14 mouse cellular contexts compared by ENCODE assay signal in the genomic region with DNA sequence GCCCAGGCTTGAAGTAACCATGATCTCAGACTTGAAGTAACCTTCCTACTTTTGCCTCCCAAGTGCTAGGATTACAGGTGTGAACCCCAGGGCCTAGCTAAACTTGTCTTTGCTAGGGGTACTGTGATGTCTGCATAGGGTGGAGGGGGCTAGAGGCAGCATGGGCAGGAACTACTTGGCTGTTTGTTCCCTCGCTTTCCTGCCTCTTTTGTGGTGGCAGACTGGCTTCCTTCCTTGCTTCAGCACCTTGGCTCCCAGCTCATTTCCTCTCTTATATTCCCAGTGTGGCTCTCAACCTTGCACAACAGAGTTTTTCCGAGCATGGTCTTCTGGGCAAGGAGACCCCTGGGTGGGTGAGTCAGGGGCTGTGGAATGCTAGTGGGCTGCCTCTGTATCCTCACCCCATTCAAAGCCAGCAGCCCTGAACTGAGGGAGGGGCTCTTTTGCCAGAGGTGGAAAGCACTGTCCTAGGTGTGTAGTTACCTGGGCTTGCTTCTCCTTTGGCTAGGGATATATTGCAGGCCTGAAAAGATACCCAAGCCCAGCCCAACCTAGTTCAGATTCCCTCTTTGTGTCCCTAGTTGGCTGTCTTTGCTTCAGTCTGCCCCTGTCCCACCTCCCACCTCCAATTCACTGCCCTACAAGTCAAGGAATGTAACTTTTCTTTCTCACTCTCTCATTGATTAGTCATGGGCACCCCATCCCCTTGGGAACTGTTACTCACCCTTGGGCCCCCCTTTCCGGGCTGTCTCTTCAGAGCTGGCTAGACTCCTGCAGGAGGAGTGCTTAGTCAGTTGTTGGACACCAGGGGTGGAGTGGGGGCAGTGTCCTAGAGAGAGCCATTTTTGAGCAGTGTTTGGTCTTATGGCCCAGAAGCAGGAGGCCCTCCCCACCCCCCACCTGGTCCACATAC. TPM values are rescaled to one million over a fixed set of nuclear protein-coding genes. Genes with fewer than 3 reads are reported as not detected.
A peak's percentile ranks its signal among the peaks of the same experiment; 100 is the strongest.
DNase-seq lines count a peak whose midpoint lies in the region; ATAC-seq lines count a peak whose summit lies in the region.
"Had no signal": no experiment of that assay in that cellular context is flagged by ENCODE, and none has a peak within 500 bp of the region (broad histone marks: within the 10 kb centered on the region; RNA-seq: fewer than 3 reads in every experiment).

No protein-coding gene starts in this region.

- no peaks in the 10 kb centered on the region for H3K9me3 ChIP-seq in kidney, embryonic 15.5 days (replicated peaks)
- H3K9me3 ChIP-seq in embryonic facial prominence, embryonic 10.5 days, result no peaks in the 10 kb centered on the region
- no peaks in the 10 kb centered on the region for H3K9me3 ChIP-seq in limb, embryonic 12.5 days
- H3K9me3 ChIP-seq: liver, embryonic 15.5 days had no signal

- H3K4me2 ChIP-seq in kidney, embryonic 15.5 days, result no peak overlapping the region
- H3K4me2 ChIP-seq in limb, embryonic 12.5 days, result no peak overlapping the region
- H3K4me2 ChIP-seq: liver, embryonic 15.5 days had no signal

- ATAC-seq in kidney, embryonic 15.5 days (replicated peaks; ENCODE audit: low FRiP score), result 0 out of 2 replicates have a peak, but pooled peaks have one; percentile 27
- peak; percentile 39; the same call in 1 of the 2 replicates for ATAC-seq in limb, embryonic 12.5 days (ENCODE audit: insufficient number of reproducible peaks, insufficient read depth, low FRiP score, low TSS enrichment, low read depth)

- no peaks in the 10 kb centered on the region for H3K36me3 ChIP-seq in kidney, embryonic 15.5 days
- H3K36me3 ChIP-seq in embryonic facial prominence, embryonic 10.5 days (replicated peaks), result no peaks in the 10 kb centered on the region
- no peaks in the 10 kb centered on the region for H3K36me3 ChIP-seq in limb, embryonic 12.5 days
- H3K36me3 ChIP-seq: liver, embryonic 15.5 days had no signal

- no peak overlapping the region for H3K4me3 ChIP-seq in kidney, embryonic 15.5 days (replicated peaks)
- no peak overlapping the region for H3K4me3 ChIP-seq in embryonic facial prominence, embryonic 10.5 days
- H3K4me3 ChIP-seq in limb, embryonic 12.5 days (replicated peaks), result no peak overlapping the region
- H3K4me3 ChIP-seq: liver, embryonic 15.5 days had no signal

- 61% methylated on average over 3 of the region's 3 CpGs for WGBS in kidney, embryonic 15.5 days
- WGBS in embryonic facial prominence, embryonic 10.5 days, result 65% methylated on average over 3 of the region's 3 CpGs
- 69% methylated on average over 3 of the region's 3 CpGs for WGBS in limb, embryonic 12.5 days

- no peaks in the 10 kb centered on the region for H3K27me3 ChIP-seq in kidney, embryonic 15.5 days
- H3K27me3 ChIP-seq in embryonic facial prominence, embryonic 10.5 days (replicated peaks; ENCODE audit: low read depth, poor library complexity, severe bottlenecking), result no peaks in the 10 kb centered on the region
- no peaks in the 10 kb centered on the region for H3K27me3 ChIP-seq in limb, embryonic 12.5 days

- peak overlapping the region; percentile 28 for H3K27ac ChIP-seq in kidney, embryonic 15.5 days
- 0 out of 2 replicates have a peak overlapping the region, but pooled peaks have one; percentile 3 for H3K27ac ChIP-seq in embryonic facial prominence, embryonic 10.5 days (replicated peaks)
- peak overlapping the region; percentile 67; the same call in 1 of the 2 replicates for H3K27ac ChIP-seq in limb, embryonic 12.5 days
- H3K27ac ChIP-seq: liver, embryonic 15.5 days had no signal

- H3K9ac ChIP-seq in kidney, embryonic 15.5 days, result no peak overlapping the region
- no peak overlapping the region for H3K9ac ChIP-seq in limb, embryonic 12.5 days (replicated peaks)
- H3K9ac ChIP-seq: liver, embryonic 15.5 days had no signal

- DNase-seq in adrenal gland, postnatal 10 days, result peak; percentile 22
- no peak for DNase-seq in adrenal gland, postnatal 14 days
- no peak for DNase-seq in kidney, postnatal 14 days
- DNase-seq in embryonic facial prominence, embryonic 10.5 days (ENCODE audit: low spot score), result no peak
- no peak for DNase-seq in urinary bladder, postnatal 25 days (ENCODE audit: low spot score)
- DNase-seq in spleen, postnatal 10 days (ENCODE audit: low spot score in 2 of 2), result no peak
- DNase-seq: B cell, adult 2 months; right cerebral cortex, postnatal 14 days; thymus, adult 18-20 months had no signal

- H3K4me1 ChIP-seq in kidney, embryonic 15.5 days, result peaks cover 28% of the 10 kb centered on the region
- H3K4me1 ChIP-seq in embryonic facial prominence, embryonic 10.5 days, result peaks cover 26% of the 10 kb centered on the region
- H3K4me1 ChIP-seq in limb, embryonic 12.5 days (replicated peaks), result peaks cover 32% of the 10 kb centered on the region

RNA-seq across cellular contexts. Expression of gene Itga5, which starts 11.4 kb away (rescaled TPM):
- total RNA-seq in adrenal gland, postnatal 10 days (2021), result 10 to 100 TPM; 38.0 to 38.2 TPM
- total RNA-seq in adrenal gland, postnatal 14 days (2021), result 34.9 and 37.7 TPM in 2 replicates
- polyA plus RNA-seq in kidney, embryonic 15.5 days (2015; fragmentation: Nextera tagmentation; extraction: Ambion mirVana), result 32.8 and 41.3 TPM in 2 replicates
- polyA plus RNA-seq in embryonic facial prominence, embryonic 10.5 days (2016; fragmentation: Nextera tagmentation; extraction: Ambion mirVana), result 29.5 and 29.7 TPM in 2 replicates
- 45.1 and 50.5 TPM in 2 replicates for polyA plus RNA-seq in limb, embryonic 12.5 days (2016; fragmentation: Nextera tagmentation; extraction: Ambion mirVana)

RNA-seq across cellular contexts. Expression of gene Zfp385a, which starts 38.1 kb away (rescaled TPM):
- total RNA-seq in adrenal gland, postnatal 10 days (2021), result 10 to 100 TPM; 20.1 to 24.2 TPM
- 18.7 and 19.9 TPM in 2 replicates for total RNA-seq in adrenal gland, postnatal 14 days (2021)
- 12.5 and 14.4 TPM in 2 replicates for polyA plus RNA-seq in kidney, embryonic 15.5 days (2015; fragmentation: Nextera tagmentation; extraction: Ambion mirVana)
- 22.1 and 22.7 TPM in 2 replicates for polyA plus RNA-seq in embryonic facial prominence, embryonic 10.5 days (2016; fragmentation: Nextera tagmentation; extraction: Ambion mirVana)
- polyA plus RNA-seq in limb, embryonic 12.5 days (2016; fragmentation: Nextera tagmentation; extraction: Ambion mirVana), result 11.2 and 13.3 TPM in 2 replicates

RNA-seq across cellular contexts. Expression of gene Gtsf1, which starts 52.3 kb away (rescaled TPM):
- not detected for total RNA-seq in adrenal gland, postnatal 10 days (2021)
- not detected in 2 replicates for total RNA-seq in adrenal gland, postnatal 14 days (2021)
- polyA plus RNA-seq in kidney, embryonic 15.5 days (2015; fragmentation: Nextera tagmentation; extraction: Ambion mirVana), result not detected in 2 replicates
- not detected in 2 replicates for polyA plus RNA-seq in embryonic facial prominence, embryonic 10.5 days (2016; fragmentation: Nextera tagmentation; extraction: Ambion mirVana)
- polyA plus RNA-seq in limb, embryonic 12.5 days (2016; fragmentation: Nextera tagmentation; extraction: Ambion mirVana), result not detected in 2 replicates
- total RNA-seq: gastrocnemius, adult 18-20 months; layer of hippocampus, adult 18-20 months had no signal
- polyA plus RNA-seq: liver, embryonic 15.5 days had no signal

Comparison
In these comparisons a context has a peak if more than half of its experiments do, and no peak if none do; other contexts are left out.
1. H3K27ac ChIP-seq: peak in every context shown above with its lines; median percentile 67 in limb, embryonic 12.5 days; 28 in kidney, embryonic 15.5 days; 3 in embryonic facial prominence, embryonic 10.5 days.